Mouse (Mus musculus) limb, embryonic 10.5 days (tissue): ENCODE measurements around the gene Adra2c. TPM values are rescaled to one million over a fixed set of nuclear protein-coding genes. Genes with fewer than 3 reads are reported as not detected.

Experiments used
- DNase-seq: peaks from one replicate; pipeline ENCODE4 v3.0.0-alpha.2; 2017; ENCODE audit warnings: low spot score
- H3K27ac ChIP-seq: fragments of 300-500 bp; sonication (generic); 2 replicates; pipeline ENCODE4 v1.5.1; 2016; ENCODE audit warnings: mild to moderate bottlenecking
- H3K27me3 ChIP-seq: fragments of 300-500 bp; sonication (generic); 2 replicates; pipeline ENCODE4 v1.6.1; 2016; ENCODE audit warnings: low read depth, mild to moderate bottlenecking; ENCODE audit not compliant: poor library complexity, severe bottlenecking
- H3K36me3 ChIP-seq: fragments of 300-500 bp; sonication (generic); 2 replicates; pipeline ENCODE4 v1.6.1; 2016; ENCODE audit warnings: mild to moderate bottlenecking, moderate library complexity
- H3K4me1 ChIP-seq: fragments of 300-500 bp; sonication (generic); 2 replicates; pipeline ENCODE4 v1.6.1; 2016
- H3K4me3 ChIP-seq: fragments of 300-500 bp; sonication (generic); 2 replicates; pipeline ENCODE4 v1.5.1; 2016; ENCODE audit warnings: mild to moderate bottlenecking, moderate library complexity
- H3K9me3 ChIP-seq: fragments of 300-500 bp; sonication (generic); replicated peaks from 2 replicates; pipeline ENCODE4 v1.6.1; 2016; ENCODE audit warnings: mild to moderate bottlenecking
- WGBS: fragments of 180-500 bp; shearing (Covaris S2); methylation state at CpG from one replicate; pipeline ENCODE4 v1.1.7; 2016; 5-methylcytosine and 5-hydroxymethylcytosine counted together
- polyA plus RNA-seq: library from polyadenylated mRNA; unstranded; fragments of >200 nt; fragmentation: Nextera tagmentation; extraction: Ambion mirVana; gene quantifications from 2 replicates; pipeline ENCODE4 v1.2.1, GENCODE M21; 2016

The Adra2c gene
- polyA plus RNA-seq, 1 experiment from 2014 or later, result not detected

GRCm38 (mm10) chr5:35279696-35280001, 1.5 kb downstream of the Adra2c start:
- no peaks in the 10 kb centered on the region for H3K9me3 ChIP-seq
- H3K27ac ChIP-seq, result no peak overlapping the region
- H3K4me1 ChIP-seq, result peaks cover 26% of the 10 kb centered on the region
- no peaks in the 10 kb centered on the region for H3K36me3 ChIP-seq
- H3K4me3 ChIP-seq, result peak overlapping the region; percentile 57
- DNase-seq, result no peak
- WGBS, result 1% methylated on average over 49 of the region's 49 CpGs
- H3K27me3 ChIP-seq, result peaks cover 100% of the 10 kb centered on the region

- DNase-seq, result peak; percentile 49
- Histone ChIP-seq H3K36me3 (no peaks in the 10 kb centered on the region), H3K4me3 (peak overlapping the region; percentile 57), H3K4me1 (peaks cover 26% of the 10 kb centered on the region), H3K27ac (no peak overlapping the region), H3K27me3 (peaks cover 100% of the 10 kb centered on the region), H3K9me3 (no peaks in the 10 kb centered on the region)
- 5% methylated on average over 75 of the region's 75 CpGs for WGBS
Observed at GRCm38 (mm10) chr5:35280002-35280782, 2.1 kb downstream of the Adra2c start.

DNA sequence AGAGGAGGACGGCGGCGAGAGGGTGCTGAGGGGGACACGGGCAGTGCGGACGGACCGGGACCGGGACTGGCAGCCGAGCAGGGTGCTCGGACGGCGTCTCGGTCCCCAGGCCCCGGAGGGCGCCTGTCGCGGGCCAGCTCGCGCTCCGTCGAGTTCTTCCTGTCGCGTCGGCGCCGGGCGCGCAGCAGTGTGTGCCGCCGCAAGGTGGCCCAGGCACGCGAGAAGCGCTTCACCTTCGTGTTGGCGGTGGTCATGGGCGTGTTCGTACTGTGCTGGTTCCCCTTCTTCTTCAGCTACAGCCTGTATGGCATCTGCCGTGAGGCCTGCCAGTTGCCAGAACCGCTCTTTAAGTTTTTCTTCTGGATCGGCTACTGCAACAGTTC, 2.7 kb downstream of the Adra2c start:
- 12% methylated on average over 30 of the region's 40 CpGs for WGBS
- Histone ChIP-seq H3K36me3 (no peaks in the 10 kb centered on the region), H3K9me3 (no peaks in the 10 kb centered on the region), H3K4me1 (peaks cover 26% of the 10 kb centered on the region), H3K27ac (no peak overlapping the region), H3K4me3 (peak overlapping the region; percentile 57), H3K27me3 (peaks cover 96% of the 10 kb centered on the region)
- peak; percentile 42 for DNase-seq

GRCm38 (mm10) chr5:35285281-35285680, 7.2 kb downstream of the Adra2c start:
- H3K27me3 ChIP-seq, result peaks cover 54% of the 10 kb centered on the region
- DNase-seq, result no peak

GRCm38 (mm10) chr5:35286190-35286589, 8.1 kb downstream of the Adra2c start:
- no peaks in the 10 kb centered on the region for H3K36me3 ChIP-seq
- H3K9me3 ChIP-seq, result no peaks in the 10 kb centered on the region
- no peak overlapping the region for H3K4me3 ChIP-seq
- peaks cover 48% of the 10 kb centered on the region for H3K27me3 ChIP-seq
- no peaks in the 10 kb centered on the region for H3K4me1 ChIP-seq
- no peak overlapping the region for H3K27ac ChIP-seq
- DNase-seq, result no peak
- 74% methylated on average over 5 of the region's 5 CpGs for WGBS

More at GRCm38 (mm10) chr5:35285281-35285680, 7.2 kb downstream of the Adra2c start:
- Histone ChIP-seq H3K4me1 (peaks cover 7% of the 10 kb centered on the region), H3K27ac (no peak overlapping the region), H3K36me3 (no peaks in the 10 kb centered on the region), H3K9me3 (no peaks in the 10 kb centered on the region), H3K4me3 (no peak overlapping the region)
- 62% methylated on average over 3 of the region's 3 CpGs for WGBS

- no peaks in the 10 kb centered on the region for H3K4me1 ChIP-seq
- no peaks in the 10 kb centered on the region for H3K27me3 ChIP-seq
- peak; percentile 83 for DNase-seq
- WGBS, result 21% methylated on average over 3 of the region's 3 CpGs
- H3K27ac ChIP-seq, result no peak overlapping the region
- H3K4me3 ChIP-seq, result no peak overlapping the region
- no peaks in the 10 kb centered on the region for H3K9me3 ChIP-seq
- no peaks in the 10 kb centered on the region for H3K36me3 ChIP-seq
Observed at GRCm38 (mm10) chr5:35299621-35300020, 21.5 kb downstream of the Adra2c start.

GRCm38 (mm10) chr5:35304191-35304590, 26.1 kb downstream of the Adra2c start:
- no peak overlapping the region for H3K4me3 ChIP-seq
- DNase-seq, result no peak
- no peaks in the 10 kb centered on the region for H3K27me3 ChIP-seq
- H3K4me1 ChIP-seq, result no peaks in the 10 kb centered on the region
- H3K9me3 ChIP-seq, result no peaks in the 10 kb centered on the region
- no peak overlapping the region for H3K27ac ChIP-seq
- H3K36me3 ChIP-seq, result no peaks in the 10 kb centered on the region
- 88% methylated on average over 3 of the region's 3 CpGs for WGBS

GRCm38 (mm10) chr5:35305332-35305731, 27.2 kb downstream of the Adra2c start:
- Histone ChIP-seq H3K9me3 (no peaks in the 10 kb centered on the region), H3K4me1 (peaks cover 7% of the 10 kb centered on the region), H3K27me3 (peaks cover 6% of the 10 kb centered on the region; the same call in 1 of the 2 replicates), H3K36me3 (no peaks in the 10 kb centered on the region), H3K27ac (no peak overlapping the region), H3K4me3 (no peak overlapping the region)
- no peak for DNase-seq
- 85% methylated on average over 10 of the region's 10 CpGs for WGBS

DNA sequence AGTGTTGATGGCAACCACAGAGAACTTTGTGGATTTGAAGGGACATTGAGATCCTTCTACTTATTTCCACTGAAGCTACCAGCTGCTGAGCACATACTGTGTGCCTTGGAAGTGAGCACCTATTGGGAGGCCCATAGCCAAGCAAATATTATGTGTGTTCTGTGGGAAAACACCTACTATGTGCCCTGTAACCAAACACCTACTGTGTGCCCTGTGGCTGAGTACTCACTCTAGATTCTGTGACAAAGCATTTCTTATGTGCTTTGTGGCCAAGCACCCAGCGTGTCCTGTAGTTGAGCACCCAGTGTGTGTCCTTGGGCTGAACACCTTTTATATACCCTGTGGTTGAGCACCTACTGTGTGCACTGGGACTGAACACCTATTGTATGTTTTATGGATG, 28.6 kb downstream of the Adra2c start:
- Histone ChIP-seq H3K27ac (no peak overlapping the region), H3K36me3 (no peaks in the 10 kb centered on the region), H3K4me1 (peaks cover 8% of the 10 kb centered on the region), H3K4me3 (no peak overlapping the region), H3K9me3 (no peaks in the 10 kb centered on the region), H3K27me3 (peaks cover 18% of the 10 kb centered on the region)
- WGBS, result 93% methylated on average over 1 of the region's 1 CpGs
- no peak for DNase-seq

DNA sequence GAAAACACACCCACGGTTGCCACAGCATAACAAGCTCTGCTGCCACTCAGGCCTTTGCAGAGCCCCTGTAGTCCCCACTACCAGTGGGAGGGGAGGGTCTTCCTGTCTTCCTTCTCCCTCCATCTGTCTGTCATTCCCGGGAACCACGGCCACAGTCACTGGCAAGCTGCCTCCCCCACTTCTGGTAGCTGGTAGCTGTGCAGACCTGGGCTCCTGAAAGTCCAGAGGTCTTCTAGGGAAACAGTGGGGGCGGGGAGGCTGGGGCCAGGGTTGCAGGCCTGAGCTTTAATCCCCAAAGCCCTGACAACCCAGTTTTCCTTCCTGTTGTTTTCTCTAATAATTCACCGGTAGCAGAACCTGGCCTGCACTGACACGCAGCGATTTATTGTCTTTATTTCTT, 31.7 kb downstream of the Adra2c start:
- Histone ChIP-seq H3K27ac (no peak overlapping the region), H3K9me3 (no peaks in the 10 kb centered on the region), H3K4me3 (no peak overlapping the region), H3K4me1 (peaks cover 27% of the 10 kb centered on the region), H3K27me3 (peaks cover 49% of the 10 kb centered on the region), H3K36me3 (no peaks in the 10 kb centered on the region)
- WGBS, result 57% methylated on average over 7 of the region's 7 CpGs
- no peak for DNase-seq

DNA sequence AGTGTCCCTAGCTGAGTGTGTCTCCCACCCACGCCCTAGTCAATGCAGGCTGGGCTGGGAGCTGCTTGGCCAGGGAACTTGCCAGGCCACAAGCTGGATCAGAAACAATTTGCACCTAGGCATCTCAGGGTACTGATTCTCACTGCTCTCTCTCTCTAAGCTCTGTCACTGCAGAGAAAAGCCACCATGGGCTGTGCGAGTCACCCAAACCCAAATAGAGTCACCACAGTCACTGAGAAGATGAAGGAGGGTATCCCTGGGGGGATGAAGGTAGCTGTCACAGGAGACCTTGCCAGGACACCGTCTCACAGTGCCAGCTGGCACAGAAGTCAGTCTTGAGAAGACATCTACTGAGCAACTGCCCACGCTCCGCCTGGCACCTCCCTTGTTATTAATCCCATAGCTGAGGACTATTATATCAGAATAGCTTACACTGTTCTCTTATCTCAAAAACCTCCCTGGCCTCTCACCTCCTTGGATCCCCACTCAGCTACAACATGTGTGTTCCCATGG, 33.7 kb downstream of the Adra2c start:
- peaks cover 61% of the 10 kb centered on the region for H3K27me3 ChIP-seq
- no peaks in the 10 kb centered on the region for H3K9me3 ChIP-seq
- no peaks in the 10 kb centered on the region for H3K36me3 ChIP-seq
- no peak overlapping the region for H3K27ac ChIP-seq
- WGBS, result 86% methylated on average over 5 of the region's 5 CpGs
- DNase-seq, result no peak
- H3K4me3 ChIP-seq, result no peak overlapping the region
- peaks cover 27% of the 10 kb centered on the region for H3K4me1 ChIP-seq

GRCm38 (mm10) chr5:35313231-35313821, 35.2 kb downstream of the Adra2c start:
- Histone ChIP-seq H3K36me3 (no peaks in the 10 kb centered on the region), H3K4me1 (peaks cover 27% of the 10 kb centered on the region), H3K27me3 (peaks cover 61% of the 10 kb centered on the region), H3K4me3 (peak overlapping the region; percentile 26; the same call in 1 of the 2 replicates), H3K9me3 (no peaks in the 10 kb centered on the region), H3K27ac (no peak overlapping the region)
- WGBS, result under 1% methylated on average over 21 of the region's 21 CpGs
- DNase-seq, result peak; percentile 35

DNA sequence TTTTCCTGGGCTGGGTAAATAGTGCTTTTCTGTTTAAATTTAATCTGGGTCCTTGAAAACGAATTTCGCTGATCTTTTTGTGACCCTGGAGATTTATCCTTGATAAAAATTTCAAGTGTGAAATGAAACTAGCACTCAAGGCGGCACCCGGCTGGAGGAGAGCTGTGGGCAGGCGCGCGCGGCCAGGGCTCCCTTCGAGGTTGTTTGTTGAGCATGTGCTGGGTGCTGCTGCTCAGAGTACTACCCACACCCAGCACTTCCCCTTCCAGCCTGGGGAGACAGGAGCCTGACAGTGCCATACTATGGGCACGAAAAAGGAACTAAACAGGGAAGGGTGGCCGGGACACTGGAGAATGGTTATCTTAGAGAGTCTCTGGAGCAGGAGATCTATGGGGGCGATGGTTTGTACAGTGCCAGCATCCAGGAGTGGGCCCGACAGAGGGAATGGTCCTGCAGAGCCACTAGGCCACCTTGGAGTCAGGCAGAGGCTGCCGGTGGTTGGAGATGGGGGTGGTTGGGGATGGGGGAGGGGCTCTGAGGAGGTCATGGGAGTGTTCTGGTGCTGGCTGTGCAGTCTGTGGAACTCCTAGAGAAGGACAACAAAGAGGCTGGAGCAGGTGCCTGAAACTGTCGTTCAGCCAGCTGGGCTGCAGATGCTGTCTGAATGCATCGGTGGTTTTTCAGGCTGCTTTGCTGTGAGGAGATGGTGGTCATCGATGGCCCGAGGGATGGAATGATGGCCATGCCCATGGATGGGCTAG, 35.9 kb downstream of the Adra2c start:
- Histone ChIP-seq H3K4me3 (peak overlapping the region; percentile 26; the same call in 1 of the 2 replicates), H3K36me3 (no peaks in the 10 kb centered on the region), H3K27ac (no peak overlapping the region), H3K27me3 (peaks cover 61% of the 10 kb centered on the region), H3K4me1 (peaks cover 27% of the 10 kb centered on the region), H3K9me3 (no peaks in the 10 kb centered on the region)
- 22% methylated on average over 18 of the region's 18 CpGs for WGBS
- DNase-seq, result peak; percentile 35
